Mouse (Mus musculus) G1E (cell line): ENCODE results near the gene Olfr160.

Source experiments
- CTCF ChIP-seq: IDR thresholded peaks from 2 replicates; pipeline ENCODE4 v1.5.1; 2012; ENCODE audit warnings: low read depth, low read length, inconsistent platforms, mixed read lengths
- GATA1 ChIP-seq: IDR thresholded peaks from 2 replicates; pipeline ENCODE4 v1.6.1; 2012; ENCODE audit warnings: borderline replicate concordance, low read length, inconsistent platforms, mixed read lengths
- POLR2AphosphoS5 ChIP-seq: IDR thresholded peaks from 2 replicates; pipeline ENCODE4 v1.6.1; 2012; ENCODE audit warnings: low read depth, low read length, inconsistent platforms; ENCODE audit not compliant: insufficient replicate concordance
- TAL1 ChIP-seq: conservative IDR thresholded peaks from 2 replicates; pipeline ENCODE4 v1.6.1; 2012; ENCODE audit warnings: low read depth, low read length, inconsistent platforms, mixed read lengths

GRCm38 (mm10) chr9:37751467-37751866 is 35.4 kb upstream of the Olfr160 start:
- TF ChIP-seq CTCF (no peak), GATA1 (no peak), POLR2AphosphoS5 (no peak), TAL1 (no peak)
